21 mouse cellular contexts compared by ENCODE assay signal in genomic region chr10:43633117-43633516, GRCm38 (mm10).
"Had no signal": no experiment of that assay in that cellular context is flagged by ENCODE, and none has a peak within 500 bp of the region (broad histone marks: within the 10 kb centered on the region; RNA-seq: fewer than 3 reads in every experiment).

No protein-coding gene starts in this region.

- H3K4me1 ChIP-seq: midbrain, embryonic 12.5 days; midbrain, embryonic 15.5 days had no signal

- H3K27me3 ChIP-seq: limb, embryonic 13.5 days; midbrain, embryonic 12.5 days; midbrain, embryonic 15.5 days; neural tube, embryonic 13.5 days had no signal

- H3K36me3 ChIP-seq: limb, embryonic 10.5 days; limb, embryonic 13.5 days; midbrain, embryonic 12.5 days; midbrain, embryonic 15.5 days; neural tube, embryonic 13.5 days had no signal

- H3K4me3 ChIP-seq: limb, embryonic 10.5 days; limb, embryonic 13.5 days; midbrain, embryonic 12.5 days; midbrain, embryonic 15.5 days; myocyte; neural tube, embryonic 13.5 days had no signal

- H3K27ac ChIP-seq: limb, embryonic 10.5 days; limb, embryonic 13.5 days; midbrain, embryonic 12.5 days; midbrain, embryonic 15.5 days had no signal

- DNase-seq: kidney, adult 18-20 months; kidney, adult 9 months; kidney, postnatal 14 days; kidney, postnatal 4 days; layer of hippocampus, adult 9-11 months; lung, embryonic 14.5 days; lung, postnatal 10 days; lung, postnatal 36 days; retina, postnatal 1 day; right cerebral cortex, postnatal 25 days; thymus, adult 2 months; thymus, postnatal 14 days; thymus, postnatal 4 days had no signal

- H3K9me3 ChIP-seq: limb, embryonic 10.5 days; limb, embryonic 13.5 days; midbrain, embryonic 12.5 days; midbrain, embryonic 15.5 days; neural tube, embryonic 13.5 days had no signal

- ATAC-seq: inflammation-experienced regulatory T-cells, adult 6 months; intestine, embryonic 16.5 days; midbrain, embryonic 15.5 days had no signal

- H3K4me2 ChIP-seq: limb, embryonic 13.5 days; lung, embryonic 14.5 days; midbrain, embryonic 12.5 days; midbrain, embryonic 15.5 days; neural tube, embryonic 13.5 days had no signal

- H3K9ac ChIP-seq: limb, embryonic 13.5 days; lung, embryonic 14.5 days; midbrain, embryonic 12.5 days; midbrain, embryonic 15.5 days; neural tube, embryonic 13.5 days had no signal
